Mouse (Mus musculus): Measurements from ENCODE around the gene Oog3. TPM values are rescaled to one million over a fixed set of nuclear protein-coding genes. Genes with fewer than 3 reads are reported as not detected.

Gene Oog3
- polyA plus RNA-seq (2015; fragmentation: Nextera tagmentation; extraction: Ambion mirVana) = not detected in 2 replicates

GRCm38 (mm10) chr4:144162563-144162962 lies at the start of gene Oog3:
Gene Oog3, minus strand, starts transcription at chr4:144162663.

GRCm38 (mm10) chr4:144190419-144190818 lies 28.0 kb upstream of the Oog3 start, which contains the start of gene Oog2:
Gene Oog2, plus strand, starts transcription at chr4:144190719.

Other genes with a start within 250 kb of the Oog3 start
- not detected in 2 replicates for gene Pramef25, start 211.6 kb downstream of the Oog3 start, polyA plus RNA-seq (2015; fragmentation: Nextera tagmentation; extraction: Ambion mirVana)
- gene Gm13101, start 195.7 kb downstream of the Oog3 start, polyA plus RNA-seq (2015; fragmentation: Nextera tagmentation; extraction: Ambion mirVana) = not detected in 2 replicates
- gene Pramef17, start 168.3 kb downstream of the Oog3 start, polyA plus RNA-seq (2015; fragmentation: Nextera tagmentation; extraction: Ambion mirVana) = not detected in 2 replicates
- gene Pramel4, start 103.5 kb downstream of the Oog3 start, polyA plus RNA-seq (2015; fragmentation: Nextera tagmentation; extraction: Ambion mirVana) = not detected in 2 replicates
- not detected in 2 replicates for gene Gm13102, start 56.2 kb downstream of the Oog3 start, polyA plus RNA-seq (2015; fragmentation: Nextera tagmentation; extraction: Ambion mirVana)
- gene Oog2, start 28.1 kb upstream of the Oog3 start, polyA plus RNA-seq (2015; fragmentation: Nextera tagmentation; extraction: Ambion mirVana) = not detected in 2 replicates
- gene C87977, start 50.7 kb upstream of the Oog3 start, polyA plus RNA-seq (2015; fragmentation: Nextera tagmentation; extraction: Ambion mirVana) = not detected in 2 replicates
- not detected in 2 replicates for gene Pramel5, start 117.8 kb upstream of the Oog3 start, polyA plus RNA-seq (2015; fragmentation: Nextera tagmentation; extraction: Ambion mirVana)
- gene Gm13128, start 167.6 kb upstream of the Oog3 start, polyA plus RNA-seq (2015; fragmentation: Nextera tagmentation; extraction: Ambion mirVana) = not detected in 2 replicates
- not detected in 2 replicates for gene Gm13119, start 195.3 kb upstream of the Oog3 start, polyA plus RNA-seq (2015; fragmentation: Nextera tagmentation; extraction: Ambion mirVana)
- not detected in 2 replicates for gene Pramef20, start 215.3 kb upstream of the Oog3 start, polyA plus RNA-seq (2015; fragmentation: Nextera tagmentation; extraction: Ambion mirVana)
- not detected in 2 replicates for gene Pramef12, start 245.8 kb upstream of the Oog3 start, polyA plus RNA-seq (2015; fragmentation: Nextera tagmentation; extraction: Ambion mirVana)

Measured in adrenal gland, postnatal 0 days (tissue).